Mouse (Mus musculus) regulatory T cell (primary cell): Measurements from ENCODE around the gene Mrgpre.

Source experiments
- in situ Hi-C: fragments of 300-600 bp; cut with MboI, MseI; formaldehyde crosslinking; loops from one replicate; pipeline ENCODE4 v1.15.1; 2025; ENCODE audit warnings: high pct_unique_total_duplicates

Mrgpre gene

DNA sequence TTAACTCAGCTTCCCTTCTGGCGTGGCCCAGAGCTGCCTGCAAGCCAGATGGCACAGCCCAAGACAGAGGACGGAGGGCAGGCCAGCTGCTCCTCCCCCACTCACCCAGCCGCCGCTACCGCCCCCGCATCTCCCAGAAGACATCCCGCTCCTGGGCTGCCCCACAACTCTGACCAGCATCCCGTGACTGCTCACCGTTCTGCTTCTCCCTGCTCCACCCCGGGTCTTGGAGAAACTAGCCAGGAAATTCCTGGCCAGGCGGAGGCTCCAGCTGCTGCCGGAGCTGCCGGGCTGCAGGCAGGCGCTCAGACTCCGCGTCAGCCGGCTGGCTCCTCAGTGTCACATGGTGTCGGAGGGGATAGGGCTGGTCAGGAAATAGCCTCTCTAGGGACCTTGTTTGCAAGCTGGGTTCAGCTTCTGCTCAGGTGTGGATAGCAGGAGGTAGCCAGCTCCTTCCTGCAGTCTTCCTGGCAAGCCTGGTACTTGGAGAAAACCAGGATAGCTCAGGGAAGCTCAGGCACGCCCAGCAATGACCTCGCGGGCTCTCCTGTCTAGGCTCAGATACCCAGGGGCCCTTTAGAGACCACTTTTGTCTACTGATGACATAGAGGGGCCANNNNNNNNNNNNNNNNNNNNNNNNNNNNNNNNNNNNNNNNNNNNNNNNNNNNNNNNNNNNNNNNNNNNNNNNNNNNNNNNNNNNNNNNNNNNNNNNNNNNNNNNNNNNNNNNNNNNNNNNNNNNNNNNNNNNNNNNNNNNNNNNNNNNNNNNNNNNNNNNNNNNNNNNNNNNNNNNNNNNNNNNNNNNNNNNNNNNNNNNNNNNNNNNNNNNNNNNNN lies at the start of gene Mrgpre:
TSS of gene Mrgpre (minus strand) at position 505 of the 834 bp plus-strand sequence.
- in situ Hi-C loops: no loop called here

DNA sequence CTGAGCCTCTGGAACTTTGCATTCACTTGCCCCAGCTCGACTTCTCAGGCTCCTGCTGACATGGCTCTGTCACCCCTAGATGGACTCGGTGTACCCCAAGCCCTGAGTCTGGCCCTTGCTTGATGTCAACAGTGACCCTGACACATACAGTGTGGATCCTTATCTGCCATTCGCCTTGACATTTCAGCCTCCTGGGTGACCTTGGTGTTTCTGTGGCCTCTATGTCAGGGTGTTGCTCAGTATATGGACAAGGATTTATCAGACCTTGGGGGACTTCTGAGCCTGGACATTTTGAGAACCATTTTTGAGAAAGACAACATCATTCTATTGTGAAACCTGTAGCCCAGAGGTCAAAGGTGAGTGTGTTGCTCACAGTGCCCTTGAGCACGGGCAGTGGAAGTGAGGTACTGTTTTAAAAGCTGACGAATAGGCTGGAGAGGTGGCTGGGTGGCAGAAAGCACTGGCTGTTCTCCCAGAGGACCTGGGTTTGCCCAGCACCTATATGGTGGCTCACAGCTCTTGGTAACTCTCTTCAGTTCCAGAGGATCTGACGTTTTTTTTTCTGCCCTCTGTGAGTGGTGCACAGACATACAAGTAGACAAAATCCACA lies 49.4 kb upstream of the Mrgpre start:
- in situ Hi-C loops: loop anchor here (5.0 to 10.0 kb wide), 3 partner anchors 74 to 721 kb away; partner anchors contain the start of gene Ppfia1

DNA sequence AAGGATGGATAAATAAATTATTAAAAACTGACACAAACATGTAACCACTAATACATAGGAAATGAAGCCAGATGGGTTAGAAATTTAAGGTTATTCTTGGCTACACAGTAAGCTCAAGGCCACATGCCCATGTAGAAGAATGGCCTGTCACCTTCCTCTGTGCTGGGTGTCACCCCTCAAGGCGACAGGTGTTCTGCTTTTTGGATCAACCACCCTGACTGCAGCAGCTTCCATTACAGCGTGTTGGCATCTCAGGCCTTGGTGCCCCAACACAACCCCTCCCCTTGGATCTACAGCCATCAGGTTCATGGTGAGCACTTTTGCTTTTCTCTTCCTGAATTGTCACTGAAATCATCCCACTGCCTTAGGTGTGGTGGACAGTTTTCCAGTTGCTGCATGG lies 48.3 kb upstream of the Mrgpre start:
- in situ Hi-C loops: loop anchor here (5.0 to 10.0 kb wide), 3 partner anchors 75 to 722 kb away; partner anchors contain the start of gene Ppfia1

DNA sequence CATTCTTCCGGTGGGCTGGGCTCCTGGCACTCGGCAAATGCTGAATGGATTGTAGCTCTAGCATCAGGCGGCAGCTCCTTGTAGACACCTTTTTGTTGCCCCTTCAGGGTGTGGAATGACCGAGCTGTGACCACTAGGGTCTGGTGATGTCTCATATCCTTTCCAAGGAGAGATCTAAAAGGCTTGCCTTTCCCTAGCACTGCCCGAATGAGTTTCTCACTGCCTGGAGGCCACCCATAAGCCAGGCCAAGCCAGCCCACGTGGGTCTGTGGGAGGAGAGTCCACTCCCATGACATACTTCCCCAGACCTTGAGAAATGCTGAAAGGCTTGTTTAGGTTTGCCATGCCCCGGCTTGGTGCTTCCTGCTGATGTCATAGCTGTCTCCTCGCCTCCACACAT lies 47.9 kb upstream of the Mrgpre start:
- in situ Hi-C loops: loop anchor here (5.0 to 10.0 kb wide), 3 partner anchors 75 to 723 kb away; partner anchors contain the start of gene Ppfia1

DNA sequence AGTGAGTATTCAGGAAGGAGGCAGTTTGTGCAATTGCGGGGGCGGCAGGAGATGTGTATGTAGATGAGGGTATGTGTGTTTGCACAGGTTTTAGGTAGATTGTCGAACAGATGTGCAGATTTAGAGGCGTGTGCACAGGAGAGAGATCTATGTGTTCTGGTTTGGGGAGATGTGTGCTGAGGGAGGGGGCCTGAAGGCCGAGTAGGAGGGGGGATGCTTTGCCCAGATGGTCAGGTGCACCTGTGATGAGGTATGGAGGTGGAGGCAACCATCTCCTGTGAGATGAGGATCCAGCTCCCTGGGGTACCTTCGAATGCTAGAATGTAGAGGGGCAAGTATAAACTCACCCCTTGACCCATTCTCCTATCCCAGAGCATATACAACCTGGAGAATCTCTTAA lies 46.1 kb upstream of the Mrgpre start:
- in situ Hi-C loops: loop anchor here (5.0 to 10.0 kb wide), 3 partner anchors 77 to 724 kb away; partner anchors contain the start of gene Ppfia1

DNA sequence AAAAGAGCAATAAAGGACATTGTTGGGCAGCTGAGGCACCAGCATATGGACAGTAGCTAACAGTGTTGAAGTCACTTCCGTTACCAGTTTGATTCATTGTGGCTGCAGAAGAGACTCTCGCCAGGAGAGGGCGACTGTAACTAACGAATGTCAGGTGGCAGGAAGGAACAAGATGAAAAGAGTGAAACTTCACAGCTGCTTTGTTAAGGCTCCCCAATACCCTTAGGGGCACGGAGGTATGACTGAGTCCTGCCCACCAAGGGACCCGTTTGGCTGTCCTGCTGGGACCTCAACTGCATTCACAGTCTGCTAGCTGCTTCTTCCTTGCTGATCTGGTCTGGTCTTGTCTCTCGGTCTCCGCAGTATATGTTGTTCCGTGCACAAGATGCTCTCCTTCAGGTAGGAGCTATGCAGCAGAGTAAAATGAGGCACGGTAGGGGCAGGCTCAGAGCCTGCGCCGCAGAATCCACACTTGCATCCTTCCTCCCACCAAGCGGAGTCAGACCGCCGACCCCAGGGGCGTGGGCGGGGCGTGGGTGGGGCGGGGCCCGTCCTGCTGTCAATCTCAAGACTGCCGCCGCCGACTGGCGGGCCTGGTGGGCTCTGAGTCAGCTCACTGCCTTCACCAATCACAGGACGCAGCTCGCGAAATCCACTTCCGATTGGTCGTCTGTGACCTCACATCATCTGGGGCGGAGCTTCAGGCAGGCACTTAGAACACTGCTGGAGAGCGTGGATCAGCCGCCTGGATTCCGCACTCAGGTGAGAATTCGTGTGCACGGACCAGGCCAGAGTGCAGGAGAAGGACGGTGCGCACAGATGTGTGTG lies 45.4 kb upstream of the Mrgpre start:
- in situ Hi-C loops: loop anchor here (5.0 to 10.0 kb wide), 3 partner anchors 78 to 725 kb away; partner anchors contain the start of gene Ppfia1

DNA sequence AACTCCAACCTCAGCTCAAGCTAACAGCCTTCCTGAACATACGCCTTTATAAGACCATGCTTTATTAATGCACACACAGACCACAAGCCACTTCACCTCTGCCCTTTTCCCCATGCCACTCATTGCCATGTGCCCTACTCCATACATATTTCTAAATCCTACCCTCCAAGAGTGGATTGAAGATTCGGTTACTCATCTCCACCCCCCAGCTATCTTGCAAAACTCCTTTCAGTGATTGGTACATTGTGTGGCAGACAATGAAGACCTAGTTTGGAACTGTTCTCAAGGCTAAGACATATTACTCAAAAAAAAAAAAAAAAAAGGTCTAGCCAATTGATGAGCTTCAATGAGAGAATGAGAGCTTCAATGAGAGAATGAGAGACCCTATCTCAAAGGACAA lies 42.7 kb upstream of the Mrgpre start:
- in situ Hi-C loops: no loop called here

DNA sequence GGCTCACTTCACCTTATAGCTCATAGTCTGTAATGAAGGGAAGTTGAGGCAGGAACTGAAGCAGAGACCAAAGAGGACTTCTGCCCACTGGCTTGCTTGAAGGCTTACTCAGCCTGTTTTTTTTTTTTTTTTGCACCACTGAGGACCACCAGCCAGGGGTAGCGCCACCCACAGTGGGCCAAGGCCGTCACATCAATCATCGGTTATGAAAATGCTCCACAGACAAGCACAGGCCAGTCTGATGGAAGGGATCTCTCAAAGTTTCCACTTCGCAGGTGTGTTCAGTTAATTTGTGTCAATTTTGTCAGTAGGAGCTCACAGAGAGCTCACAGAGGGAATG lies 38.9 kb upstream of the Mrgpre start:
- in situ Hi-C loops: no loop called here

DNA sequence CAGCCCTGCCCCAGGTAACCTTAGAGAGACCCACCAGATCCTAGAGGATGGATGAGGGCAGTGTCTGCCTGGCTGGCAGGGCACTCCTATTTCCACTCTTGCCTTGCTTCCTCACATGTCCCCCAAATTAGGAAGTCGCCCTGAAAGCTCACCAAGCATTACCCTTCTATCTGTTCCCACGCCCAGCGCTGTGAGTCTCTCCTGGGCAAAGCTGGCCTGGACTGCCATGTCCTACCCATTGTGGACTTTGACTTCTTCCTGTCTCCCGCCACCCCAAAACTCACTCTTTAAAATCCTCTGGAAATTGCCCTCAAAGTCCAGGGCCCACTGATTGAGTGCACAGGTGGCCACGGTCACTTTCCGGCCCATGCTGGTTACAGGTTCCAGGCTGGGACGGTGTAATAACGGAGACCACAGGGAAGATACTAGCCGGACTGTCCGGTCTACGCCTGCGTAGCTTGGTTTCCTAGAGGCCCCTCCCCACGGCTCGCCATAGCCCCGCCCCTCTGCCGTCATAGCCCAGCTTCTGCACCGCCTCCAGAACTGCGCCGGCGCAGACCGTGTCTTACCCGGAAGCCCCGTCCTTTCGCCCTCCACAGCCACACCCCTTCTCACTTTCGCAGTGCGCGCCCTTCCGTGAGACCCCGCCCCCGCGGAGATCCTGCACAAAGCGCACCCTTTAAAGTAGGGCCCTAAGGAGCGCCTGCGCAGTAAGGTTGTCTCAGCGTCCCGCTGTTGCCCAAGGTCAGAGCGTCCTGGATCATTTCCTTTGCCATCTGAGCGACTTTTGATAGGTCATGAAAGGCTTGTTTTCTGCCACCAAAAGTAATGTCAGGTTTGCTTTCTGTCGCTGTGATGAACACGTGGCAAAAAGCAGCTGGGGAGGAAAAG lies 38.3 kb upstream of the Mrgpre start, which contains the start of the genes Nadsyn1 and Dhcr7:
TSS of gene Nadsyn1 (minus strand) at position 475 of the 891 bp plus-strand sequence.
TSS of gene Dhcr7 (plus strand) at position 771 of the 891 bp plus-strand sequence.
- in situ Hi-C loops: no loop called here

DNA sequence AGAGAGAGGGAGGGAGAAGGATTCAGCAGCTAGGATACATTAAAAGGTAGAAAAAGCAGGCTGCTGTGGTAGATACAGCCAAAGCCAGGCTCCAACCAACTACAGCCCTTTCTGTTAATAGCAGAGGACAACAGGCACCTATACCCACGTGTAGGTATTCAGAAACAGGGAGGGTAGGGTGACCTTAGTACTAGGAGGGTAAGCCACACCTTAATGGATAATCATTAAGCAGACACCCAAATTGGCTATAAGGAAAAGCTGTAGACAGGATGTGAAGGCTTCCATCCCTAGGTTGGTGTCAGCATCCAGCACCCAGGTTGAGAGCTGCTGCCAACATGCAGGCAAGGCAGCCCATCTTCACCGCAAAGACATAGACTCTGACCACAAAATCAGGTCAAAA lies 36.9 kb upstream of the Mrgpre start:
- in situ Hi-C loops: no loop called here

DNA sequence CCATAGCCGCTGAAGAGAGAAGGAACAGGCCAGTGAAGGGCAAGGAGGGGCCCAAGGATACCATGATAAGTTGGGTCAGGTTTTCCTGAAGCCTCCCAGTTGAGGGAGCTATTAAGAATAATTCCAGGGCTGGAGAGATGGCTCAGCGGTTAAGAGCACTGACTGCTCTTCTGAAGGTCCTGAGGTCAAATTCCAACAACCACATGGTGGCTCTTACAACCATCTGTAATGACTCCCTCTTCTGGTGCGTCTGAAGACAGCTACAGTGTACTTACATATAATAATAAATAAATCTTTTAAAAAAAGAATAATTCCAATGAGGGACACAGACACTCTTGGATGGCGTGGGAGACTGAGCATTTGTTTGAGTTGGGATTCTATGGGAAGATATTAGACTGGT lies 34.9 kb upstream of the Mrgpre start:
- in situ Hi-C loops: loop anchor here (10.0 kb wide), 1 partner anchor 86 kb away; no protein-coding TSS in a partner anchor

DNA sequence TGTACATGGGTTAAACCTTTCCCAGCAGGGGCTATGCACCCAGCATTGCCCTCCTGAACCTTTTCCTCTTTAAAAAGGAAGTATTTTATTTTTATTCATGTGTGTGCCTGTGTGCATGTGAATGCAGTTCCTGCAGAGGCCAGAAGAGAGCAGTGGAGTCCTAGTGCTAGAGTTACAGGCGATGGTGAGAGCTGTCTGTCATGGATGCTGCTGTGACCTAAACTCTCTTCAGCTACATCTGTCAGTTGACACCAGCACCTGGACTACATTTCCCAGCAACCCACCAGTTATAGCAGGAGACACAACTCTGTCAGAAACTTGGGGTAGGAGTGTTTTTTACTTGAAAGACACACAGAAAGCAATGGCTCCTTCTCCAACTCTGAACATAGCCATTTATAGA lies 24.6 kb upstream of the Mrgpre start:
- in situ Hi-C loops: no loop called here

DNA sequence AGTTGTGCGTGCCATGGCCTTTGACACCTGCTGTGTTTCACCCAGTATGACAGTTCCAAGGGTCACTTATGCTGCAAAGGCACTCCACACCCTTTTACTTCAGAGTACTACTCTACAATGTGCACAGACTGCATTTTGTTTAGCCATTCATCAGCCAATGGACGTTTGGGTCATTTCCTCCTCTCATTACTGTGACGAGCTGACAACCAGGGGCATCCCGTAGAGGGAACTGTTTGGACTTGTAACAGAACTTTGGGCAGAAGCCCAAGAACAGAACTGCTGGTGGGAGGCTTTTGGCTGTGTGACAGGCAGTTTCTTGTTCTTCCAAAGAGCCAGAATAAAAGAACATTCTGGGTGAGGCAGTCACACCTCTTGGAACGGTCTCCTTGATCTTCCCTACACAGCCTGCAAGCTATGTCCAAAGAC lies 20.9 kb upstream of the Mrgpre start:
- in situ Hi-C loops: no loop called here

DNA sequence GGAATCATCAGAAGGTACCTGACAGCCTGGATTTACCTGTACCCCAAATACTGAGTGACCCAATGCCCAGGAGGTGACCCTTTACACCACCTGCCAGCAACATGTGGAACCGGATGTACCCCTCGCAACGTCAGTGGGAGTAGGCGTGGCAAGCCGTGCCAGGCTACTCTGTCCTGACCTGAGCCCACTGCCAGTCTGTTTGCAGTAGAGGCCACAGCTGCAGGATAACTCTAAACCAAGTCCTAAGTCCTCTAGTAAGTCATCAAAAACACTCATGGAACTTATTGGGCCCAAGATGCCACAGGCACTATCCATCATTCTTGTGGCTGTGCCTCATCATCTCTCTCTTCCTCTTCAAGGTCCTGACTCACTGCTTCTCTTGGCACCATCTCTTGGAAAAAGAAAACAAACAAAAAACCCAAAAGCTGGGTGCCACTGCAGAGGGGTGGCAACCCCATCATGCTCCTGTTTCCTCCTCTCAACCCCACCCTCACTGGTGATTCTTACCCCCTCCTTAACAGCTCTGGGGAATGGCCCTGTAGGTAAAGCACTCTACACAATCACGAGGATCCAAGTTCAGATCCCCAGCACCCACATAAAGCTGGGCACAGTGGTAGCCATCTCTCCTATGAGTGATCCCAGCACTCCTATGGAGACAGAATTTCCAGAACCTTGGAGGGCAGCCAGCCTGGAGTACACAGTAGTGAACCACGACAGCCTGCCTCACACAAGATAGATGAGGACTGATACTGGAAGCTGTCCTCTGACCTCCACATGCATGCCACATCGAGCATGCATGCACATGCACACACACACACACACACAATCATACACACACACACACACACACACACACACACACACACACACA lies 17.1 kb upstream of the Mrgpre start:
- in situ Hi-C loops: no loop called here

DNA sequence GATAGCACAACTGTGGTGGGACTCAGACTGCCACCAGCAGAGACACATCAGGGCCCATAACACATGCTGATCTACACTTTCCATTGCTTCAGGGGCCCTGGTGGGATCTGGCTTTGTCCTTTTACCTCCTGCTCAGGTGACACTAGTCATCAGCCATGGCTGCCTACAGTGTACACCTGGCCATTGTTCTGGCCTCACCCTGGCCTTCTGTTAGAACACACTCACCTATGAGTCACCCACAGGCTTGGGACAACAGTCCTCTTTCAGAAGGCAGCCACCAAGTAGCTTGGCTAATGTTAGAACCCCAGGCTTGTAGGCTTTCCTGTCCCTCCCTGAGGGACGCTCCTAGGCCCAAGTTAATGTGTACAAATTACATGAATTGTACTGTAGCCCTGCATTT lies 16.5 kb upstream of the Mrgpre start:
- in situ Hi-C loops: no loop called here

DNA sequence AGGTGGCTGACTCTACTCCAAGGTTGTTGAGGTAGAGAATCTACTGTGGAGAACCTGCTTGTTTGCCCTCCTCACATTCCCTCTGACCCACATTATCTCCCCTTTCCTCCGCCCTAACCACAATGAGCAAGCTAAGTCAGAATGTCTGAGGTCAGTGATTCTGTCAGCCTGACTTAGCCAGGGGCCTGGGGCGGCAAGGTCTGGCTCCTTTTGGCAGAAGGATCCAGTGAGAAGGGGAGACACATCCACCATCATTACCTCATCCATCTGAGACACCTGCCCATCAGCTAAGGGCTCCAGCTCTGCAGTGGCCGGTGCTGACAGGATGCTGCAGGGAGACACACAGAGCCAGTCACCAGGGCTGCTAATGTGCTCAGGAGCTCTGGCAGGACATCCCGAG lies 14.5 kb upstream of the Mrgpre start:
- in situ Hi-C loops: no loop called here

DNA sequence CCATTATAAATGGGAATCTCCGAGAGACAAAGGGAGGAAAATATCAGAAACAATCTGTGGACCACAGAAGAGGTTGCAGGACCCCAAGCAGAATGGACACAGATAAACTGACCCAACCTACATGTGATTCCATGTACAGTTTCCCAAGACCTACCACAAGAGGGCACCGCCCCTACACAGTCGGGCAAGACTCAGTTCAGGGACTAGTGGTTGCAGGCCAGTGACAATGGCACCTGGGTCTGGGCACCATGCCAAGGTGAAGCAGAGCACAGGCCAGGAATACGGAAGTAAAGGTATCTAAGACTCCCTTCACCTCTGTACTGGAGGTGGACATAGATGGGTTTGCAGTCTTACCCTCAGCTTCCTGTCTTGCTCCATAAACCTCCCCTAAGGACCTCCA lies 8.8 kb upstream of the Mrgpre start:
- in situ Hi-C loops: no loop called here

DNA sequence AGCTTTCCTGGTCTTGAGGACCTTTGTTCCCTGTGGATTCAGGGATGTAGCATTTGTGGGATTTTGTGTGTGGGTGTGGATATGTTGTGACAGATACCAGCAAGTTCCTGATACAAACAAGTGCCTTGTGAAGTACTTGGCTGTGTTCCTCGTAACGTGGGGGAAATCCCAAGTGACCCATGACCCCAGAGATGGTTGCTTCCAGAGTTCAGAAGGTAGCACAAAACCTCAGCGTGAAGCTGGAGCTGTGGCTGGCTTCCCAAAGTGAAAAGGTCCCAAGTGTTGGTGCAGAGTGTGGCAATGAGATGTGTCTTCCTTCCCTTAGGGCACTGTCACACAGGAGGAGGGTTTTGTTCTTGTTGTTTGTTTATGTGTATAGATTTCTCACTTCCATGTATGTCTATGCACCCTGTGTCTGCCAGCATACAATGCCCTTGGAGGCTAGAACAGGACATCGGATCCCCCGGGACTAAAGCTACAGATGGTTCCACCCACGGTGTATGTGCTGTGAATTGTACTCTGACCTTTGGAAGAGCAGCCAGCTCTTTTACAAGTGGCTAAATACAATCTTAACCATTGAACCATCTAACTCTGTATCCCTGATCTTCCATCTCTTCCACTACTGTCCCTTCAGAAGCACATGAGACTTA lies 8.2 kb upstream of the Mrgpre start:
- in situ Hi-C loops: no loop called here

DNA sequence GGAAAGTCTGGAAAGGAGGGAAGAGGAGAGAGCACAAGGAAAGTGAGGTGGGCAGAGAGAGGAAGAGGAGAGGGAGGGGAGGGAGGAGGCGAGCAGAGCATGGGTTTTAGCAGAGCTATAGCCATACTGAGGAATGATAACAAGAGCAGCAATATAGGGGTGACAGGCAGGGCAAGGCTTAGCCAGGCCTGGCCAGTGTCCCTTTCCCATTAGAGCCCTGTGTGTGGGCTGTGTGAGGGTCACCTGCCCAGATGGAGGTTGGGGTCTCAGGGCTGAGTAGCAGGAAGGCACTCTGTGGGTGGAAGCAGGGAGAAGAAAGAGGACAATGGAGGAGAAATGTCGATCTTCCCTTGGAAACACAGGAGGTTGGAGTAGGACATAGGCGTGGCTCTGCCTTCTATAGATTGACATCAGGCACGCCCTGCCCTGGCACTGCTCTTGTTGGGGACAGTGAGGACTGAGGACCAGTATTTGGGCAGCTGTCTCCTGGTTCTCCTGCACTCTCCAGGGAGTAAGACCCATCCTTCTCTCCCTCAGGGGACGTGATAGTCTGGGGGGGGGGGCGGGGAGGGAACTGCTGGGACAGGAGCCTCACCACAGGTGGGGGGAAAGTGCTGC lies 813 bp downstream of the Mrgpre start:
- in situ Hi-C loops: no loop called here
